Mouse (Mus musculus) large intestine, adult 2 months (tissue): ENCODE measurements around the gene Vps29. TPM values are rescaled to one million over a fixed set of nuclear protein-coding genes. Genes with fewer than 3 reads are reported as not detected.
"Not testable (repeated sequence)": the region's sequence is repeated elsewhere in the genome, so short reads cannot be mapped to it uniquely, and the experiment has no call there.

ENCODE experiments used
- DNase-seq: peaks from one replicate; pipeline ENCODE4 v3.0.0-alpha.2; 2012; ENCODE audit warnings: low read depth, low spot score
- WGBS: fragments of 180-500 bp; shearing (Covaris S2); methylation state at CpG from one replicate; pipeline ENCODE4 v1.1.7; 2018; 5-methylcytosine and 5-hydroxymethylcytosine counted together
- polyA plus RNA-seq: library from polyadenylated mRNA; depleted of rRNA; stranded (reverse); fragments of >200 nt; gene quantifications from 2 replicates; pipeline ENCODE4 v1.2.3, GENCODE M21; 2012; rRNA removed

Vps29 gene
- polyA plus RNA-seq = 69.2 and 79.4 TPM in 2 replicates

DNA sequence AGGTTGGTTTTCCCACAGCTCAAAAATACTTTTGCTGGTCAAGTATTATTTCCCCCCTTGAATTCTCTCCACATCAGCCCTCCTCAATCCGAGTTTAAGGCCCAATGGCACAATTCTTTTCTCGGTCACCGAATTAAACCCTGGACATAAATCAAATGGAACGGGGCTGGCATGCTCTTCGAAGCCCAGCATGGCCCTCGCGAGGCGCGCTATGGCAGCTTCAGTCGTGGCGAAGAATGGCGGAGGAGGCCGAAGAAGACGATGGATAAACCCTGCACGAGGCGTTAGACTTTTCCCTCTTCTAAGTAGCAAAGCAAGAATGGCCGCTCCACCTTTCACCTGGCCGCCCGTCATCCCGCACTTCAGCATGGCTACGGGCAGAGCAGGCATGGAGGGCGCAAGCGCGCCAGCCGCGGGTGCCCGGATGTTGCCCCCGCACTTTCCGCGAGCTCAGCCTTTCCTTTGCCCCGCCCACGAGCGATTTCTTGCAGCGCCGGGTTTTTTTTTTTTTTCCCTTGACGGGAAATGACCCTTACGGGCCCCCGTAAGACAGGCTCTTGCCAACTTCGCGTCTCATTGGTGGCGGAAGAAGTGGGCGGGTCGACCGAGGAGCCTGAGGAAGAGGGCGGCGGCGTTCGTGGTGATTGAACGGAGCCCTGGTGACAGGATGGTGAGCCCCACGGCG is at the start of gene Vps29, which contains the start of gene Rad9b:
TSS of gene Vps29 (plus strand) at position 563 of the 685 bp plus-strand sequence.
TSS of gene Rad9b (minus strand) at position 427 of the 685 bp plus-strand sequence.
- DNase-seq = peak; percentile 98
- under 1% methylated on average over 51 of the region's 51 CpGs for WGBS

DNA sequence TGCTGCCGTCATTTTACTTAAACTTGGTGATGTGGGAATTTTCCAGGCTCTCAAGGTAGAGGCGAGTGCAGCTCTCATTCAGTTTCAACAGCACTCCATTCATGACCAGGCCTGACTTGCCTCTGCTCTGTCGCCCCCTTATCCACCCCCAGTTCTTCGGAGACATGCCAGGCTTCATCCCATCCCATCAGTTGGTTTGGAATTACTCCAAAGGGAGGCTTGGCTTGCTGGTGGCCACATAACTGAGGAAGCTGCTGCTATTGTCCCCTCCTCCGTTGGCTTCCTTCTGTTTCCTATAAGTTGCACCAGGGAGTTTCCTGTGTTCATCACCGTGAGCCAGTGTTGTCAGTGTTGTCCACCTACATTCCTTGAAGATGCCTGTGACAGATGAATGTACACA is 49.6 kb upstream of the Vps29 start:
- WGBS = 72% methylated on average over 6 of the region's 6 CpGs
- no peak for DNase-seq

DNA sequence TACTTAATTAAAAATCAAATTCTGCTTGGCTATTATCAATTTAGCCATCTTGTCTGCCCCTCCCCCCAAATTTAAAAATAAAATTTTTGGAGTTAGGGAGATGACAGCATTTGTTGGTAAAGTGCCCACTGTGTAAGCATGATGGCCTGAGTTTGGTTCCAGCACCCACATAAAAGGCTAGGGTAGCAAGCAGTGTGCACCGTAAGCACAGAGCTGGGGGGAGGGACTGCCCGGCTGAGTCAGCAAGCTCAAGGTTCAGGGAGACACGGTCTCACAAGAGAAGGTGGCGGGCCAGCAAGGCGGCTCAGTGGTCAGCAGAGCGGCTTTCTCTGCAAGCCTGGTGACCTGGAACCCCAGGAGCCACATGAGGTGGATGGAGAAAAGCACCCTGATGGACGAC is 48.7 kb upstream of the Vps29 start:
- no peak for DNase-seq
- WGBS = 81% methylated on average over 7 of the region's 7 CpGs

DNA sequence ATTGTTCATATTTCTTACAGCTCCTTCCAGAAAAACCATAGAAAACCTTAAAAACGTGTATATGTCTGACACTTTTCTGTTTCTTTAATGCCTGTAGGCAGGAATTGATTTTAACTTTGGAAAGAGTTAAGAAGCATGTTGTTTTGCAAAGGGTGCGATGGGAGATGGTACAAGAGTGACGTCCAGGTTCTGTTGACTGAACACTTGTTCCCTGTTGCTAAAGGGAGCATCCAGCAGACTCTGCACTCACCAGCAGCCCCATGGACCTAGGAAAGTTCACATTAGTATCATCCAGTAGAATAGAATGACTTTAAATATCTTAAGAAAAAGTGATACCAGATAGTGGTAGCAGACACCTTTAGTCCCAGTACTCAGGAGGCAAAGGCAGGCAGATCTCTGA is 47.6 kb upstream of the Vps29 start:
- DNase-seq = no peak
- 89% methylated on average over 3 of the region's 3 CpGs for WGBS

DNA sequence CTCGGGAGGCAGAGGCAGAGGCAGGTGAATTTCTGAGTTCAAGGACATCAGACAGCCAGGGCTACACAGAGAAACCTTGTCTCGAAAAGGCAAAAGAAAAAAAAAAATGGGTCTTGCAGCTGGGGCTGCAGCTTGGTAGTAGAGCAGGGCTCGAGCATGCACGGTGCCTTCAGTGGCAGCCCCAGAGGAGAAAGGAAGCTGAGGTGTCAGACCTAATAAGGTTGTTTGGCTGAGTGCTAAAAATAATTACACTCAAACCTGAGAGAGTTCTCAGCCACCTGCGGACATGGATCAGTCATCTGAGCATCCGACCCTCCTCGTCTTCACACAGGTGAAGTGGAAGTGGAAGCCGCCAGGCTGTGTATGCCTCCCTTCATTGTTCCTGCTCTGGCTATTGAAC is 43.5 kb upstream of the Vps29 start:
- WGBS = 72% methylated on average over 8 of the region's 8 CpGs
- no peak for DNase-seq

DNA sequence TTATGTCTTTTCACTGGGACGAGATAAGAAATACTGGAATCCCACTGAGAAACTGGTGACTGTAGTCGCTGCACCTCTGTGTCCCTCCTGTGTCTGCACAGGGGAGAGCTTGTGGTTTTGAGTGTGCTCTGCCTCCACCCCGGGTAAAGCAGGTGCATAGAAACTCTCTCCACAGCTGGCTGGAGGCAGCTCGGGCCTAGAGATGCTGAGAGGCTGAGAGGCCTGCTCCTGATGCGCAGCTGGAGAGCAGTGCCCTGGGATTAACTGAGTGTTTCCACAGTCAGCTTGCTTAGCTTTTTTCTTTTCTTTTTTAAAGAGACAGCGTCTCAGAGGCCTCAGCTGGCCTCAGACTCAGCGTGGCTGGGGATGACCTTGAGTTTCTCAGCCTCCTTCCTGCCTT is 42.5 kb upstream of the Vps29 start:
- DNase-seq = no peak
- WGBS = 64% methylated on average over 7 of the region's 7 CpGs

DNA sequence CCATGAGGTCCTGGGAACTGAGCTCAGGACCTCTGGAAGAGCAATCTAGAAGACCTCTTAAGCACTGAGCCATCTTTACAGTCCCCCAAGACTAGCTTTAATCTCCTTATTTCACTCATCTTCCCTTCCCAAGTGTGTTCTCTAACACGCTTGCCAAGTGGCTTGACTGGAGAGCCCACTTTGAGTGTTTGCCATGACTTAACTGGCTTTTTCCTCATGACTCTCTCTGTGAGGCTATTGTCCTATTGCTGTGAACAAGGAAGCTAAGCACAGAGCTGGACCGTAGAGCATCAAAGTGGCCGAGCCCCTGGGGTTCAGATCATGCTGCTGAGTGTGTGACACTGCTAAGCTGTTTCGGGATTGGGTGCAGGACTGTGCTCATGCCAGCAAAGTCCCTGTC is 41.8 kb upstream of the Vps29 start:
- 59% methylated on average over 4 of the region's 4 CpGs for WGBS
- DNase-seq = no peak

DNA sequence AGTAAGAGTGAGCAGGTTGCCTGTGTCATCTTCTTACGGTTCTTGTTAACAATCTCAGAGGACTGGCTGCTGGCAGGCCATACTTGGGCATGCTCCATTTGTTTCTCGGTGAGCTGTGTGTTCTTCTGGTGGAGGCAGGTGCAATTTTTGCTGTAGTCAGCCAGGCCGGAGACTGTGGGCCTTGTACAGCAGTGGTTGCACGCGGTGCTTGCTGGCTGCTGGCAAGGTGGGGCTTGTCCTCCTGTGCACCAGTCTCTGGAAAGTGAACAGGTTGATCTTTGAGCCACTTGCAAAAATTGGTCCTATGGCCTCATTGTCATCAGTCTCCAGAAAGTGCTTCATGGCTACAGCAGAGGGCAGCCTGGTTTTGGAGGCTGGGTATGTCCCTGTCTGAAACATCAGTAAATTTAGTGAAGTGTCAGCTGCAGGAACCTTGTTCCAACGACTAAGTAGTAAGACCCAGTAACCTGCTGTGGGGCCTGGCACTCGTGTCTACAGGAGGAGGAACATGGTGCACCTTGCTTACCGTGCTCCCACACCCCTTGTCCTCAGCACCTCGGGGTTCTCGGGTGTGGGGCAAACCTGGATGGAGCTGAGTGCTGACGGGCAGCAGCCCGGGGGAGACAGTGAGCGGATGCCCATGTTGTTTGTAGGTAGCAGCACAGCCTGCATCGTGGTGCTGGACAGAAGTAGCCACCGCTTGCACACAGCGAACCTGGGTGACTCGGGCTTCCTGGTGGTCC is 41.1 kb upstream of the Vps29 start:
- DNase-seq = no peak
- WGBS = 87% methylated on average over 17 of the region's 17 CpGs

DNA sequence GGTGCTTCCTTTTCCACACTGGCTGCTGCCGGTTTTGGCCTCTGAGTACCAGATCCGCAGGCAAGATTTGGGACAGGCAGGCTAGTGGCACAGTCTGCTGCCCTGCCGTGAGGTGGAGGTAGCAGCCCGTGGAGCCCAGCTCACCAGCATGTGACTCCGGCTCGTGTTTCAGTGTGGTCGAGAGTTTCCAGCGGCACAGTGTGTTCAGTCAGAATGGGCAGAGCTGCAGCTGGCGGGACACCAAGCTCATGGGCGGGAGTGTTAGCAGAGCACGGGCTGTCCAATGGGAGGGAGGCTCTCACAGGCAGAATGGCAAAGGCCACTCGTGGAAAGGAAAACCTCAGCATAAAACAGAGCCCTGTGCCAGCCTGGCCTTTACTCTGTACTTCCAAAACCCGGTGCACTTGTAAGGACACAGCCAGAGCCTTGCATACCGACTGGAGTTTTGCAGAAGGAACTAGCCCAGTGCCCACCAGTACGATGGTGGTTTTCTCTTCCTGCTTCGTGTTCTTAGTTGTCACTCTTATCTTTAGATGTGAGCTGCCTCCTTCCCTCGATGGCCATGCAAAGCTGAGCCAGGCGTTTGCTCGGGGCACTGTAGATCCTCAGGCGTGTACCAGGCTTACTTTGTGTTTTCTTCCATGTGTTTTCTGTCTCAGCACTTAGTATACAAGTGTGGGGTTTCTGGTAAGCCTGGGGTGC is 39.1 kb upstream of the Vps29 start:
- DNase-seq = peak; percentile 68
- 25% methylated on average over 20 of the region's 20 CpGs for WGBS

DNA sequence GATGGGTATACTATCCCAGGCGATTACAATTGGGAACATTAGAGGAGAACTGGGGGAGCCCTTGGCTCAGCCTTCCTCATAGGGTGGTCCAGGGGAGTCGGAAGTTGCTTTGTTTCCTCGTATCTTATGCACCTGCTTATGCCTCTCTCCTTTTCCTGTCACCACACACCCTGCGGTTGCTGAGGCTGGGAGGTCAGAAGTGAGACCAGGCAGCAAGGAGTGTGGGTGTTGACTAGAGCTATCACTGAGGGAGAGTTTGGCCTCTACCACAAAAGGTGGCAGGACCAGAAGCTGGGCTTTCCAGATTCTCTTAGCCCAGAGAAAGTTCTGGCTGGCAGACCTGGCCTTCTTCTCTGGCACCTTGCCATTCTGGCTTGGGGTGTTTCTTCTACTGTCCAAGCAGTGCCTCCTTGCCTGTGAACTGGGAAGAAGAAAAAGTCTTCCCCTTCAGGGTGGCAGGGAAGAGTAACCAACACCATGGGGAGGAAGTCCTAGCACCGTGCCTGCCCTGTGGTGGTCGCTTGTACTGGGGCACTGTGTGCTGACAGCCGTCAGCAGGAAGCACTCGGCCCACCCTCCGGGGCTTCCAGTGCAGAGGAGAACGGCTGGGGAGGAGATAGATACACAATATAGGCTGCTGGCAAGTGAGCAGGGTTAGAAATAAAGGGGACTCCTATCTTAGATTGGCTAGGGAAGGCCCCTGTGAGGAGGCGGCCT is 36.7 kb upstream of the Vps29 start:
- no peak for DNase-seq
- 79% methylated on average over 11 of the region's 11 CpGs for WGBS

DNA sequence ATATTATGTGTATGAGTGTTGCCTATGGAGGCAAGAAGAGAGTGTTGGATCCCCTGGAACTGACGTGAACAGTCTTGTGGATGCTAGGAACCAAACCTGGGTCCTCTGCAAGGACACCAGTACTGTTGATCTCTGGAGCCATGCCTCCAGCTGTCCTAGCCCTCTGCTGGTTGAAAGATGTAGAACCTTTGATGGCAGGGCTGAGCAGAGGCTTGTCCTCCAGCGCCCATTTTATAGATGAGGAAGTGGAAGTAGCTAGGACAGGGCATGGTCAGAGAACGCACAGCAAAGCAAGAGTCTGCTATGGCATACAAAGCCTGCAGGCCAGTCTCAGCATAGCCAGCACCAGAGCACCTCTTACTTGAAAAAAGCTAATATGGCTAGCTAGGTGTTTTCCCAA is 36.1 kb upstream of the Vps29 start:
- DNase-seq = peak; percentile 64
- WGBS = 49% methylated on average over 3 of the region's 3 CpGs

DNA sequence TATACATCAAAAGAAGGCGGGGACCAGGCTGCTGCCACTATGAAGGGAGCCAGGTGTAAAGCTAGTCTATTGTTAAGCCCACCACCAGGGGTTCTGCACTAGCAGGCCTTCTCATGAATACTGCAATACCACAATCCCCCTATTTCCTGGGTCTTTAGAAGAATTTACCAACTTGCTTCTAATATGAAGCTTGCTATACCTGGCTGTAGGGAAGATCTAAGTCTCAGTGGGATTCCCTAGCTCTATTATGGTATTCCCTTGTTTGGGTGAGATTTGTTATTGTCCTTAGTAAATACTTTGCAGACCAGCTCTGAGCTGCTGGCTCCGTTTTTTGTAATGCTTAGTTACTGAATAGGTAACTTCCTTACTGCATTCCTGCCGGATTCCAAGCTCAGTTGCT is 35.2 kb upstream of the Vps29 start:
- not testable (repeated sequence) for DNase-seq
- 91% methylated on average over 3 of the region's 3 CpGs for WGBS

DNA sequence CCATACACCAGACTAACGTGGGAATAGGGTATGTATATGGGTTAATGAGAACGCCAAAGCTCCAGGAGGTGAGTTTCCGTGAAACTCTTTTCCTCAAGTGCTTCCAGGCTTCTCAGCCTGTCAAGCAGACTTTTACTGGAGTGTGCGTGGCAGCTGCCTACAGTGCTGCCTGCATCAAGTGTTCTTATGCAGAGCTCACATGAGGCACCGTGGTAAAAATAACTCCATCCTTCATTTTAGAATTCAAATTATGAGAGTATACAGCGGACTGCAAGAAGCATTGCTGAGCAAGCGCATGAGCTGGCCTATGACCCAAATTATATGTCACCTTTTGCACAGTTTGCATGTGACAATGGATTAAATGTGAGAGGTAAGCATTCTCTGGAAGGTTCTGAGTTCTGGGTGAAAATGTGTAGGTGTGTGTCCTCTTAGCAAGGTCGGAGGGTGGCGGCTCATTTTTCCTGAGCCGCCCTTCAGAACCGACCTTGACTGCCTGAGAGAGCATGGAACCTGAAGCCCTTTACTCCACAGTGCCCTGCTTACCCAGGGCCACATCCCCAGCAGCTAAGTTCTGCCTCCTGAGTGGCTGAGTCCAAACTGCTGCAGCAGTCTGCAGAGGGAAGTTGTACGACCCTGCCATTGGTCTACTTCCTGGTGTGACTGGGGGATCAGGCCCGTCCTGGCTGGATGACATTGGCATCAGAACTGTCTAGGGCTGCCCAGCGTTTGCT is 34.5 kb upstream of the Vps29 start:
- DNase-seq = no peak
- 68% methylated on average over 14 of the region's 14 CpGs for WGBS

DNA sequence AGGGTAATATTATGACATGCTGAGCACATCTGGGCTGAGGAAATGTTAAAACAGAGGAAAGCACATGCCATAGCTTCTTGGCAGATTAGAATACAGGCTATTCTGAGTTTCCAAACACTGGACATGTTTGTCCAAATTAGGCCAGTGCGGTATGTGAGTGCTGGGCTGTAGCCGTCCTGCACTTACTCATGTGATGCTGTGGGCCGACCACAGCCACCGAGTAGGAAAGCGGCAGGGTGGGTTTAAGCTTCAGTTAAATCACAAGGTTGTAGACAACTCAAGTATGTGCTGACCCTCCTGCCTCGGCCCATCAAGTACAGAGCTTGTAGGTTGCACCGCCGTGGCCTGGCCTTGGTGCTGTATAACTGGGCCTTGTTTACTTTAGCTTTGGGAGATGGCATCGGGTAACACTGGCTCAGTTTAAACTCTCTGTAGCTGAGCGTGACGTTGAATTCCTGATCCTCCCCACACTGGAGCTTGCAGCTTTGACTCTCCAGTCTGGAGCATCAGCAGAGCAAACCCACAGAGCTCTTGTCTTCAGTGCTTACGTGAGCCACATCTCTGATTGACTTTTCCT is 33.9 kb upstream of the Vps29 start:
- no peak for DNase-seq
- WGBS = 60% methylated on average over 12 of the region's 12 CpGs

DNA sequence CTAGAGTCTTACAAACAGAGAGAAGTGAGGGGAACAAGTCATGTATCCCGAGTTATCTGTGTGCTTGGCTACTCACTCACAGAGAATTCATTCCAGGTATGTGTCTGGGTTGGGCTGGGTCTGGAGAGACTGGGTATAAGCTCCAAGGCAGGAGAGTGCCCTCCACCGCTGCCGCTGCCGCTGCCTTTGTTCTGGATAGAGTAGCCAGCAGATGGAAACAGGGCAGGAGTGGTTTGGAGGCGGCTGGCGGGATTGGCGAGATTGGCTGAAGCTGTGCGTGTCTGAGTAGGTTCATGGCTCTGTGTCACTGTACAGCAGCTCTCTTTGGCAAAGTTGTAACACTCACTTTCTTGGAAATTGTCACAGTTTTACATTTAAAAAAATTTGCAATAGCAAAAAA is 30.6 kb upstream of the Vps29 start:
- WGBS = 89% methylated on average over 8 of the region's 8 CpGs

DNA sequence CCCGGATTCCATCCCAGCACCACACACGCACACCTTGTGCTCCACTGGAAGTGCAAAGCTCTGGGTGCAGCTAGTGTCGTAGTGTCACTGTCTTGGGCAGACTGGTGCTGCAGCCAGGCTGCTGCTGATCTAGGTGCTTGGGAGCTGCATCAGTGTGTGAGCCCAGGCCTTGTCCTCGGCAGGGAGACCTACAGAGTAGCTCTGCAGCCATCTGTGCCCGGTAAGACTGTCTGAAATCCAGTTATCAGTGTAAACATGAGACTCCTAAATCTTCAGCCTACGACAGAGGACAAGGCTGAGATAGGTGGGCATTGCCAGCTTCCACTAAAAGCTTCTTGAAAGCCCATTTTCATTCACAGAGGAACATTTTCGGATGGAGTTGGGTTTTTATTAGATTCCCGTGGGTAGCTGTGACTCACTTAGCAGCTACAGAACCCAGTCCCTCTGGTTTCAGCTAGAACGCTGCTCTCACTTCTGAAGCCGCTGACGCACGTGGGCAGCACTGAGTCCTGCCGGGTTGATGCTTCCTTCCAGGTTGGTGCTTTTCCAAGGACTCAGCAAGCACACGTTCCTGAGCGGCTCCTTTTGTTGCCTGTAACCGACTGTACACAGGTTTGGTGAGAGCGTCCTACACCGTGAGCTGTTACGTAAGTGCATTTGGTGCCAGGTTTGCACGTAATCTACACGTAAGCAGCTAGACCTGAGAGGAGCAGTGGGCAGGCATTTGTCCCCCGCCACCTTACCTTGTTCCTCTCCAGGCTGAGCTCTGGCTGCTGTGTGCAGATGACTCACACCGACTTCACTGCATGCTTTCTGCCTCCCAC is 29.3 kb upstream of the Vps29 start:
- DNase-seq = no peak

More for the DNA sequence above, 30.6 kb upstream of the Vps29 start:
- no peak for DNase-seq

DNA sequence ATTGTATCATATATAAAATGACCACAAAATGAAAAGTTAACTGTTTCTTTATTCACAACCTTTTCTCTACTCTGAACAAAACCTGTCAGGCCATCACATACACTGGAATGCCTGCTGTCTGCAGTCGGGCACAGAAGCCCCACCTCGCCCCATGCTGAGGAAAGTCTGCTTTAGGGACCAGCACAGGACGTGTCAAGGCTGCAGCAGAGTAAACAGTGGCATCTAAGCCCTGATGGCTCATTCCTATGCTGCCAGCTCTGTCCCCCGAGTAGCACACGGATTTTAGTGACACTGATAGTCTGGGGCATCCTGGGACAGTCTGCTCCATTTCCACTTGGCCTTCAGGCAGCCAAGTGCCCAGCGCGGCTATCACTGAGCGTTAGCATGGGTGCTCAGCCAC is 28.7 kb upstream of the Vps29 start:
- 88% methylated on average over 8 of the region's 8 CpGs for WGBS

More for the DNA sequence above, 29.3 kb upstream of the Vps29 start:
- 86% methylated on average over 23 of the region's 23 CpGs for WGBS

DNA sequence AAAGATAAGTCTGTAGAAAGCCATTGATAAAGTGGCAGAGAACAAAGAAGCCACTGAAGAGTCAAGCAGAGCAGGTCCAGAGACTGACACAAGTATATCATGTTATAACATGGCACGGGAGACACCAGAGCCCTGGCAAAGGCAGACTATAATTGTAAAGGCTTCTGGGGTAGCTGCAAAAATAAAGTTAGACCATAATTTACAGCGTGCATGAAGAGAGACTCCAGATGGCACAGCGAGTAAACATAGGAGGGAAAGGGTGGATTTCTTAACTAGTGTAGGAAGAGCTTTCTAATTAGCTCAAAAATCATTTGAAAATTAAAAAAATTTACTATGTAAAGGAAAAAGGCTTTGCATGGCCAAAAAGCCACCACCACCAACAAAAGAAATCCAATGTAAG is 26.9 kb upstream of the Vps29 start:
- WGBS = 80% methylated on average over 3 of the region's 3 CpGs
- DNase-seq = no peak

More for the DNA sequence above, 28.7 kb upstream of the Vps29 start:
- no peak for DNase-seq
